Mouse (Mus musculus): Measurements from ENCODE around the gene Sertad3. TPM values are rescaled to one million over a fixed set of nuclear protein-coding genes. Genes with fewer than 3 reads are reported as not detected.

Sertad3 gene
- polyA plus RNA-seq, 1 experiment from 2014 or later = 19.4 TPM

DNA sequence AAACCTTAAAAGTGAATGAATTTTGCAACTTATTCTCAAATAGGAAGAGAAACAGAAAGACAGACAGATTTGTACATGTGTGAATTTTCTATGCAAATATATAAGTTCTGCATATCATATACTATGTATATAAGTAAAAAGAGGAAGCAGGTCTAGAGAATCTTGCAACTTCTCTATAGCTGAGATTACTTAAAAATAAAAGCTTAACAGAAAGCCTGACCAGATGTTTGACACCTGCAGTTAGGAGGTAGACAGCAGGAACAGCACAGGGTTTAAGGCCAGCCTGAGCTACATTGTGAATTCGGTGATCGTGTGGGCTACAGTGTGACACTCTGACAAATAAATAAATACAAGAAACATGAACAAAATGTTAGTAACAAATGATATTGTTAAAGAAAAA lies 22.2 kb upstream of the Sertad3 start:
- H3K4me3 ChIP-seq (ENCODE audit: control insufficient read depth in 1 of 2, insufficient read depth in 1 of 2, low read depth in 1 of 2, low read length in 2 of 2) = no peak overlapping the region
- H3K36me3 ChIP-seq (ENCODE audit: control insufficient read depth, insufficient read depth, low read length) = no peaks in the 10 kb centered on the region
- ATAC-seq (ENCODE audit: insufficient number of reproducible peaks, insufficient read depth, low FRiP score, low read depth) = no peak
- H3K9me3 ChIP-seq (ENCODE audit: control insufficient read depth, low read length) = no peaks in the 10 kb centered on the region
- peaks cover 5% of the 10 kb centered on the region; the same call in 1 of the 2 replicates for H3K27me3 ChIP-seq (ENCODE audit: control insufficient read depth, insufficient read depth, low read length)
- 93% methylated on average over 2 of the region's 2 CpGs for WGBS
- H3K27ac ChIP-seq (replicated peaks in 1 of 2; ENCODE audit: control insufficient read depth in 1 of 2, insufficient read depth in 1 of 2, low read depth in 2 of 2, low read length in 2 of 2) = no peak overlapping the region
- no peak overlapping the region for H3K9ac ChIP-seq (ENCODE audit: low read length)
- H3K4me2 ChIP-seq (ENCODE audit: low read length) = no peak overlapping the region
- H3K4me1 ChIP-seq (ENCODE audit: control insufficient read depth in 2 of 2, insufficient read depth in 2 of 2, low read length in 2 of 2) = peaks cover 5 to 18% of the 10 kb centered on the region in 2 experiments; a peak in 3 of 4 replicates

DNA sequence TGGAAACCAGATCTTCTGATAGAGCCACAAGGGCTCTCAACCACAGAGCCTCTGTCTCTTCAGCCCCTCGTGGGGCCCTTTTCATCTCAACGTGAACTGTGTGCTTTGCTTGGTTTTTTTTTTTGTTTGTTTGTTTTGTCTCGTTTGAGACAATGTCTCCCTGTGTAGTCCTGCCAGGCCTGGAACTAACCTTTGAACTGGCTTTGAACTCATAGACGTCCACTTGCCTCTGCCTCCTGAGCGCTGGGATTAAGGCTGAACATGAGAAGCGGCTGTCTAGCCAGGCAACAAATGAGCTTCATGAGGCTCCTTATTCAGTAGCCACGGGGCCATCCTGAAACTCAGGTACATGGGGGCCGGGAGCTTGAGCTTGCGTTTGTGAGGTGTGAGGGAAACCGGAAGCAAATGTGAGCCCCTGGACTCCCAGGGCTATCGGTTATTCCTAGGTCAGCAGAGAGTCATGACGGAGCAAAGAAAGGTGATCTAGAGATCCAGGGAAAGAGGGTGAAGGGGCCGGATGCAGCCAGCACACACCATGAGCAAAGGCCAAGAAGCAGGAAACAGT lies 21.3 kb upstream of the Sertad3 start:
- no peaks in the 10 kb centered on the region for H3K9me3 ChIP-seq (ENCODE audit: control insufficient read depth, low read length)
- no peak overlapping the region for H3K27ac ChIP-seq (replicated peaks in 1 of 2; ENCODE audit: control insufficient read depth in 1 of 2, insufficient read depth in 1 of 2, low read depth in 2 of 2, low read length in 2 of 2)
- no peak overlapping the region for H3K4me2 ChIP-seq (ENCODE audit: low read length)
- no peaks in the 10 kb centered on the region for H3K27me3 ChIP-seq (ENCODE audit: control insufficient read depth, insufficient read depth, low read length)
- no peaks in the 10 kb centered on the region for H3K36me3 ChIP-seq (ENCODE audit: control insufficient read depth, insufficient read depth, low read length)
- peaks cover 5 to 9% of the 10 kb centered on the region in 2 experiments; a peak in 2 of 4 replicates for H3K4me1 ChIP-seq (ENCODE audit: control insufficient read depth in 2 of 2, insufficient read depth in 2 of 2, low read length in 2 of 2)
- ATAC-seq (ENCODE audit: insufficient number of reproducible peaks, insufficient read depth, low FRiP score, low read depth) = no peak
- no peak overlapping the region for H3K4me3 ChIP-seq (ENCODE audit: control insufficient read depth in 1 of 2, insufficient read depth in 1 of 2, low read depth in 1 of 2, low read length in 2 of 2)
- WGBS = 57% methylated on average over 13 of the region's 13 CpGs
- no peak overlapping the region for H3K9ac ChIP-seq (ENCODE audit: low read length)

DNA sequence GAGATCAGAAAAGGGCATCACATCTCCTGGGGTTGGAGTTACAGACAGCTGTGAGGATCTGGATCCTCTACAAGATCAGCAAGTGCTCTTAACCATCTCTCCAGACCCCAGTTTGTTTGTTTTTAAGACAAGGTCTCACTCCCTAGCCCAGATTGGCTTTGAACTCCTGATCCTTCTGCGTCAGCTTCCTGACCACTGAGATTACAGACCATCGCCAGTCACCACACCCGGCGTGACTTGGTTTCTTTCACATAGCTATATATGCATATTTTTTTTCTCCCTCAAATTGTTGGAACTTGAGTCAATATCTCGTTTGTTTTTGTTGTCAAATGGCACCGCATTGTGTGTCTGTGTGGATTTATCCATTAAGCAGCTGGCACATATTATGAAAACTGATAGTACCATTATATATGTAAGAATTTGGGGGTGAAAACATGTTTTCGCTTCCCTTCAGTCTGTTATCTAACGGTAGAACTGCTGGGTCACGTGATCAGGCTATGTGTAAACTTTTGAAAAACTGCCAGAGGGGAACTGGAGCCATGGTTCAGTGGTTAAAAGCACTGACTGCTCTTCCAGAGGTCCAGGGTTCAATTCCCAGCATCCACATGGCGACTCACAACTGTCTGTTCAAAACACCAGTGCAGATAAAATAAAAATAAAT lies 19.0 kb upstream of the Sertad3 start:
- Histone ChIP-seq H3K27me3 (ENCODE audit: control insufficient read depth, insufficient read depth, low read length) (no peaks in the 10 kb centered on the region), H3K4me1 (ENCODE audit: control insufficient read depth in 2 of 2, insufficient read depth in 2 of 2, low read length in 2 of 2) (no peaks in the 10 kb centered on the region), H3K36me3 (ENCODE audit: control insufficient read depth, insufficient read depth, low read length) (no peaks in the 10 kb centered on the region), H3K4me2 (ENCODE audit: low read length) (no peak overlapping the region), H3K9me3 (ENCODE audit: control insufficient read depth, low read length) (no peaks in the 10 kb centered on the region), H3K27ac (replicated peaks in 1 of 2; ENCODE audit: control insufficient read depth in 1 of 2, insufficient read depth in 1 of 2, low read depth in 2 of 2, low read length in 2 of 2) (no peak overlapping the region), H3K9ac (ENCODE audit: low read length) (no peak overlapping the region), H3K4me3 (ENCODE audit: control insufficient read depth in 1 of 2, insufficient read depth in 1 of 2, low read depth in 1 of 2, low read length in 2 of 2) (no peak overlapping the region)
- no peak for ATAC-seq (ENCODE audit: insufficient number of reproducible peaks, insufficient read depth, low FRiP score, low read depth)
- WGBS = 57% methylated on average over 10 of the region's 10 CpGs

DNA sequence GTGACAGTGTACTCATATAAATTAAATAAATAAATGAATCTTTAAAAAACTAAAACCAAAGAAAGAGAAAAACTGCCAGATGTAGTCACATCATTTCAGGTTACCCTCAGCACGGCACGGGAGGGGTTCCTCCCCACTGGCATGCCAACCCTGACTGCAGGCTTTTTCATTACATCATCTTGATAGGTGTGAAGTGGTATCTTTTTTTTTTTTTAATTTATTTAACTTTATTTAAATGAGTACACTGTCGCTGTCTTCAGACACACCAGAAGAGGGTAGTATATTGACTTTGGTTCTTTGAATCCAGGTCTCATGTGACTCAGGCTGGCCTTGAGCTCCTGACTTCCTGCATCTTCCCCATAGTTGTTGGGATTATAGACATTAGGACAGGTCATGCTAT lies 18.3 kb upstream of the Sertad3 start:
- no peak overlapping the region for H3K27ac ChIP-seq (replicated peaks in 1 of 2; ENCODE audit: control insufficient read depth in 1 of 2, insufficient read depth in 1 of 2, low read depth in 2 of 2, low read length in 2 of 2)
- H3K9me3 ChIP-seq (ENCODE audit: control insufficient read depth, low read length) = no peaks in the 10 kb centered on the region
- no peak for ATAC-seq (ENCODE audit: insufficient number of reproducible peaks, insufficient read depth, low FRiP score, low read depth)
- WGBS = 94% methylated on average over 3 of the region's 3 CpGs
- no peak overlapping the region for H3K9ac ChIP-seq (ENCODE audit: low read length)
- H3K4me1 ChIP-seq (ENCODE audit: control insufficient read depth in 2 of 2, insufficient read depth in 2 of 2, low read length in 2 of 2) = no peaks in the 10 kb centered on the region
- no peaks in the 10 kb centered on the region for H3K36me3 ChIP-seq (ENCODE audit: control insufficient read depth, insufficient read depth, low read length)
- H3K4me2 ChIP-seq (ENCODE audit: low read length) = no peak overlapping the region
- H3K27me3 ChIP-seq (ENCODE audit: control insufficient read depth, insufficient read depth, low read length) = no peaks in the 10 kb centered on the region
- H3K4me3 ChIP-seq (ENCODE audit: control insufficient read depth in 1 of 2, insufficient read depth in 1 of 2, low read depth in 1 of 2, low read length in 2 of 2) = no peak overlapping the region

DNA sequence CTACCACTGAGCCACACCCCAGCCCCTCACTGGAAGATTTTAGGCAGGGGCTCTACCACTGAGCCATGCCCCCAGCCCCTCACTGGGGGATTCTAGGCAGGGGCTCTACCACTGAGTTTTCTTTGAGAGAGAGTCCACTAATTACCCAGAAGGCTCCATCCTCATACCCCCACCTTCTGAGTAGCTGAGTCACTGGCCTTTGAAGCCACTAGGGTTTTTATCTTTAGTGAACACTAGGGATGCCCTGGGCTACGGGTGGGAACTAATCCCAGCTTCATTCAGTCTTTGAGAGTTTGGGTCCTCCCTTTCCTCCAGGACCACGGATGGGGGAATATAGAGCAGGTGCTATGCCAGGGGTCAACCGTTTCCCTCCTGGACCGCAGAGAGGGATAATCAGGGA lies 15.0 kb upstream of the Sertad3 start:
- Histone ChIP-seq H3K27ac (replicated peaks in 1 of 2; ENCODE audit: control insufficient read depth in 1 of 2, insufficient read depth in 1 of 2, low read depth in 2 of 2, low read length in 2 of 2) (no peak overlapping the region), H3K4me2 (ENCODE audit: low read length) (no peak overlapping the region), H3K9ac (ENCODE audit: low read length) (no peak overlapping the region), H3K27me3 (ENCODE audit: control insufficient read depth, insufficient read depth, low read length) (no peaks in the 10 kb centered on the region), H3K4me3 (ENCODE audit: control insufficient read depth in 1 of 2, insufficient read depth in 1 of 2, low read depth in 1 of 2, low read length in 2 of 2) (no peak overlapping the region), H3K4me1 (ENCODE audit: control insufficient read depth in 2 of 2, insufficient read depth in 2 of 2, low read length in 2 of 2) (no peaks in the 10 kb centered on the region), H3K36me3 (ENCODE audit: control insufficient read depth, insufficient read depth, low read length) (0 out of 2 replicates have a peak, but pooled peaks cover 4% of the 10 kb centered on the region), H3K9me3 (ENCODE audit: control insufficient read depth, low read length) (no peaks in the 10 kb centered on the region)
- 83% methylated on average over 4 of the region's 4 CpGs for WGBS
- ATAC-seq (ENCODE audit: insufficient number of reproducible peaks, insufficient read depth, low FRiP score, low read depth) = no peak

DNA sequence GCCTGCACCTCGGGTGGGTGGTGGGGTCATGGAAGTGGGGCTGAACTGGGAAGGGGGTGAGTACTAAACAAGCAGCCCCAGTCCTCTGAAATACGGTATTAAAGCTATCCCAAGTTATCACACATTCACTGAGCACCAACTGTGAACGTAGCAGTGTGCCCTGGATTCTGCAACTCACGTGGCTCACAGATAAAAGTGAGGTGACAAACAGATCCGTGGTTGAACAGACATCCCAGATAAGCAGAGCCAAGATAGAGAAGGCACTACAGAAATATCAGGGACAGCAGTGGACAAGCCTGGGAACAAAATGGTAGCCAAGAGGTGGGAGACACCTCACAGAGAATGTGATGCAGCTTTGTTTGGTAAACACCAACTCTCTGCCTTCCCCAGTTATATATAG lies 13.9 kb upstream of the Sertad3 start:
- no peaks in the 10 kb centered on the region for H3K27me3 ChIP-seq (ENCODE audit: control insufficient read depth, insufficient read depth, low read length)
- no peaks in the 10 kb centered on the region for H3K9me3 ChIP-seq (ENCODE audit: control insufficient read depth, low read length)
- H3K4me2 ChIP-seq (ENCODE audit: low read length) = no peak overlapping the region
- 0 out of 2 replicates have a peak, but pooled peaks cover 4% of the 10 kb centered on the region for H3K36me3 ChIP-seq (ENCODE audit: control insufficient read depth, insufficient read depth, low read length)
- 54% methylated on average over 5 of the region's 5 CpGs for WGBS
- no peak overlapping the region for H3K9ac ChIP-seq (ENCODE audit: low read length)
- no peak overlapping the region for H3K27ac ChIP-seq (replicated peaks in 1 of 2; ENCODE audit: control insufficient read depth in 1 of 2, insufficient read depth in 1 of 2, low read depth in 2 of 2, low read length in 2 of 2)
- no peak for ATAC-seq (ENCODE audit: insufficient number of reproducible peaks, insufficient read depth, low FRiP score, low read depth)
- no peaks in the 10 kb centered on the region for H3K4me1 ChIP-seq (ENCODE audit: control insufficient read depth in 2 of 2, insufficient read depth in 2 of 2, low read length in 2 of 2)
- no peak overlapping the region for H3K4me3 ChIP-seq (ENCODE audit: control insufficient read depth in 1 of 2, insufficient read depth in 1 of 2, low read depth in 1 of 2, low read length in 2 of 2)

DNA sequence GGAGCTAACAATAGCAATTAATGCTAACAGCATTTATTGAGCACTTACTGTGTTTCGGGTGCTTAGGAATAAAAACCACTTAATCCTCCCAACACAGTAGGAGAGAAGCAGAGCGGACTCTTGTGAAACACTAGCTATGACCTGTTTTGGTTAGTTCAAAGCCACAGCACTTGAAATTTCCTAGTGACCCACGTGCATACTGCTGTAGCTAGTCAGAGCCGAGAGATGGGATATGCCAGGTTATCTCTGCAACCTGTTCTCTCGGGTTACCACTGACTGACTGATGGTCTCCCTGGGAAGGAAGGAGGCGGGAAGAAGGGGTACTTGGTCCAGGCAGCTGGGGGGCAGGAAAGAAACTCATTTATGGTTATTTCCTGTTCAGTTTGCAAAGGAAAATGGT lies 13.1 kb upstream of the Sertad3 start:
- Histone ChIP-seq H3K27me3 (ENCODE audit: control insufficient read depth, insufficient read depth, low read length) (no peaks in the 10 kb centered on the region), H3K4me3 (ENCODE audit: control insufficient read depth in 1 of 2, insufficient read depth in 1 of 2, low read depth in 1 of 2, low read length in 2 of 2) (no peak overlapping the region), H3K9ac (ENCODE audit: low read length) (no peak overlapping the region), H3K9me3 (ENCODE audit: control insufficient read depth, low read length) (no peaks in the 10 kb centered on the region), H3K4me2 (ENCODE audit: low read length) (no peak overlapping the region), H3K4me1 (ENCODE audit: control insufficient read depth in 2 of 2, insufficient read depth in 2 of 2, low read length in 2 of 2) (no peaks in the 10 kb centered on the region), H3K36me3 (ENCODE audit: control insufficient read depth, insufficient read depth, low read length) (0 out of 2 replicates have a peak, but pooled peaks cover 4% of the 10 kb centered on the region), H3K27ac (replicated peaks in 1 of 2; ENCODE audit: control insufficient read depth in 1 of 2, insufficient read depth in 1 of 2, low read depth in 2 of 2, low read length in 2 of 2) (no peak overlapping the region)
- ATAC-seq (ENCODE audit: insufficient number of reproducible peaks, insufficient read depth, low FRiP score, low read depth) = no peak
- WGBS = 75% methylated on average over 6 of the region's 6 CpGs
